In genomic region chr11:116305423-116305822, GRCm38 (mm10) we compare ENCODE assay signal across 9 mouse cellular contexts. TPM values are rescaled to one million over a fixed set of nuclear protein-coding genes. Genes with fewer than 3 reads are reported as not detected.
A peak's percentile ranks its signal among the peaks of the same experiment; 100 is the strongest.
DNase-seq lines count a peak whose midpoint lies in the region; ATAC-seq and TF ChIP-seq lines count a peak whose summit lies in the region.
"Had no signal": no experiment of that assay in that cellular context is flagged by ENCODE, and none has a peak within 500 bp of the region (broad histone marks: within the 10 kb centered on the region; RNA-seq: fewer than 3 reads in every experiment).

No protein-coding gene starts in this region.

- peak overlapping the region; percentile 87 for H3K4me2 ChIP-seq in heart, embryonic 15.5 days
- H3K4me2 ChIP-seq in hindbrain, embryonic 15.5 days, result peak overlapping the region; percentile 76
- peak overlapping the region; percentile 78 for H3K4me2 ChIP-seq in midbrain, embryonic 11.5 days

- intact Hi-C loops in heart, postnatal 10 days (cut with DNase I), result loop anchor here (2.0 kb wide), 1 partner anchor 31 kb away; the partner anchor contains the start of gene Srp68

- TF ChIP-seq CTCF in cortical plate, adult 2 months (IDR thresholded peaks at IDR 0.05; ENCODE audit: extremely low read depth, insufficient read depth, low read length), result no peak

- DNase-seq in heart, postnatal 10 days, result no peak
- DNase-seq in midbrain, embryonic 11.5 days (ENCODE audit: low spot score, missing footprints), result no peak
- DNase-seq in adrenal gland, adult (ENCODE audit: inconsistent age in 2 of 2, low spot score in 1 of 2), result no peak
- DNase-seq in yolk sac, embryonic 10.5 days (ENCODE audit: low spot score), result no peak
- no peak for DNase-seq in thymus, postnatal 14 days

- WGBS in heart, embryonic 15.5 days, result 95% methylated on average over 2 of the region's 2 CpGs
- WGBS in hindbrain, embryonic 15.5 days, result 95% methylated on average over 2 of the region's 2 CpGs
- 100% methylated on average over 2 of the region's 2 CpGs for WGBS in midbrain, embryonic 11.5 days

- 0 out of 2 replicates have a peak overlapping the region, but pooled peaks have one; percentile 77 for H3K9ac ChIP-seq in heart, embryonic 15.5 days
- H3K9ac ChIP-seq in hindbrain, embryonic 15.5 days, result no peak overlapping the region
- no peak overlapping the region for H3K9ac ChIP-seq in midbrain, embryonic 11.5 days (ENCODE audit: low read length)

- H3K36me3 ChIP-seq in heart, embryonic 15.5 days, result peaks cover 48% of the 10 kb centered on the region
- H3K36me3 ChIP-seq in hindbrain, embryonic 15.5 days, result peaks cover 43% of the 10 kb centered on the region
- H3K36me3 ChIP-seq in midbrain, embryonic 11.5 days (ENCODE audit: control insufficient read depth, insufficient read depth, low read length), result peaks cover 14% of the 10 kb centered on the region

- TF ChIP-seq POLR2A in cortical plate, adult 2 months (IDR thresholded peaks at IDR 0.05; ENCODE audit: extremely low read depth, insufficient read depth, low read length), result no peak

- H3K27me3 ChIP-seq in heart, embryonic 15.5 days, result no peaks in the 10 kb centered on the region
- no peaks in the 10 kb centered on the region for H3K27me3 ChIP-seq in hindbrain, embryonic 15.5 days
- H3K27me3 ChIP-seq in midbrain, embryonic 11.5 days (ENCODE audit: control insufficient read depth, insufficient read depth, low read length), result no peaks in the 10 kb centered on the region

- H3K9me3 ChIP-seq in heart, embryonic 15.5 days (replicated peaks), result no peaks in the 10 kb centered on the region
- no peaks in the 10 kb centered on the region for H3K9me3 ChIP-seq in hindbrain, embryonic 15.5 days
- H3K9me3 ChIP-seq in midbrain, embryonic 11.5 days (ENCODE audit: control insufficient read depth, low read length), result no peaks in the 10 kb centered on the region

- peak overlapping the region; percentile 75 for H3K4me3 ChIP-seq in heart, embryonic 15.5 days
- peak overlapping the region; percentile 95; the same call in 1 of the 2 replicates for H3K4me3 ChIP-seq in cortical plate, adult 2 months (ENCODE audit: insufficient read depth, low read length)
- peak overlapping the region; percentile 66 for H3K4me3 ChIP-seq in hindbrain, embryonic 15.5 days
- H3K4me3 ChIP-seq in midbrain, embryonic 11.5 days (ENCODE audit: low read depth, low read length), result no peak overlapping the region; the same call in 1 of the 2 replicates

- peaks cover 6% of the 10 kb centered on the region for H3K4me1 ChIP-seq in heart, embryonic 15.5 days (replicated peaks)
- H3K4me1 ChIP-seq in cortical plate, adult 2 months (ENCODE audit: control insufficient read depth, insufficient read depth, low read length), result no peaks in the 10 kb centered on the region
- H3K4me1 ChIP-seq in hindbrain, embryonic 15.5 days (replicated peaks), result peaks cover 9% of the 10 kb centered on the region
- peaks cover 6% of the 10 kb centered on the region; the same call in 1 of the 2 replicates for H3K4me1 ChIP-seq in midbrain, embryonic 11.5 days (ENCODE audit: control insufficient read depth, insufficient read depth, low read length)

- H3K27ac ChIP-seq in heart, embryonic 15.5 days, result no peak overlapping the region
- H3K27ac ChIP-seq in cortical plate, adult 2 months (ENCODE audit: insufficient read depth, low read length), result no peak overlapping the region
- H3K27ac ChIP-seq in hindbrain, embryonic 15.5 days (replicated peaks), result no peak overlapping the region
- H3K27ac ChIP-seq in midbrain, embryonic 11.5 days (ENCODE audit: low read depth, low read length), result no peak overlapping the region

- ATAC-seq in heart, embryonic 15.5 days (replicated peaks; ENCODE audit: insufficient number of reproducible peaks, insufficient read depth, low FRiP score, low read depth), result no peak
- no peak for ATAC-seq in hindbrain, embryonic 15.5 days (ENCODE audit: low FRiP score, low read depth)
- no peak for ATAC-seq in midbrain, embryonic 11.5 days (ENCODE audit: low FRiP score)

RNA-seq across cellular contexts. Expression of gene Exoc7, which starts 1.6 kb away (rescaled TPM):
- polyA plus RNA-seq in heart, embryonic 15.5 days (2015; fragmentation: Nextera tagmentation; extraction: Ambion mirVana), result 45.2 and 58.2 TPM in 2 replicates
- 10 to 100 TPM; 61.0 to 65.9 TPM for total RNA-seq in heart, postnatal 10 days (2021)
- 91.3 and 95.8 TPM in 2 replicates for polyA plus RNA-seq in cortical plate, adult 2 months (2012; rRNA removed)
- polyA plus RNA-seq in hindbrain, embryonic 15.5 days (2015; fragmentation: Nextera tagmentation; extraction: Ambion mirVana), result 106 and 108 TPM in 2 replicates
- 59.9 and 61.3 TPM in 2 replicates for polyA plus RNA-seq in midbrain, embryonic 11.5 days (2014; fragmentation: Nextera tagmentation; extraction: Ambion mirVana)

RNA-seq across cellular contexts. Expression of gene Galr2, which starts 24.7 kb away (rescaled TPM):
- polyA plus RNA-seq in heart, embryonic 15.5 days (2015; fragmentation: Nextera tagmentation; extraction: Ambion mirVana), result 0.19 and 0.20 TPM in 2 replicates
- not detected for total RNA-seq in heart, postnatal 10 days (2021)
- polyA plus RNA-seq in cortical plate, adult 2 months (2012; rRNA removed), result not detected in 2 replicates
- 0.51 and 0.68 TPM in 2 replicates for polyA plus RNA-seq in hindbrain, embryonic 15.5 days (2015; fragmentation: Nextera tagmentation; extraction: Ambion mirVana)
- polyA plus RNA-seq in midbrain, embryonic 11.5 days (2014; fragmentation: Nextera tagmentation; extraction: Ambion mirVana), result 0.07 and 0.34 TPM in 2 replicates
- total RNA-seq: liver, adult 2 months had no signal
- polyA plus RNA-seq: liver, adult 2 months had no signal

RNA-seq across cellular contexts. Expression of gene Foxj1, which starts 29.8 kb away (rescaled TPM):
- polyA plus RNA-seq in heart, embryonic 15.5 days (2015; fragmentation: Nextera tagmentation; extraction: Ambion mirVana), result 0.89 and 2.6 TPM in 2 replicates
- total RNA-seq in heart, postnatal 10 days (2021), result not detected
- 4.2 and 6.6 TPM in 2 replicates for polyA plus RNA-seq in cortical plate, adult 2 months (2012; rRNA removed)
- 13.7 and 23.2 TPM in 2 replicates for polyA plus RNA-seq in hindbrain, embryonic 15.5 days (2015; fragmentation: Nextera tagmentation; extraction: Ambion mirVana)
- 3.5 and 3.8 TPM in 2 replicates for polyA plus RNA-seq in midbrain, embryonic 11.5 days (2014; fragmentation: Nextera tagmentation; extraction: Ambion mirVana)

RNA-seq across cellular contexts. Expression of gene Srp68, which starts 31.4 kb away (rescaled TPM):
- polyA plus RNA-seq in heart, embryonic 15.5 days (2015; fragmentation: Nextera tagmentation; extraction: Ambion mirVana), result 57.2 and 74.0 TPM in 2 replicates
- total RNA-seq in heart, postnatal 10 days (2021), result 10 to 100 TPM; 58.7 to 59.8 TPM
- polyA plus RNA-seq in cortical plate, adult 2 months (2012; rRNA removed), result 63.4 TPM in 2 replicates
- 63.9 and 66.1 TPM in 2 replicates for polyA plus RNA-seq in hindbrain, embryonic 15.5 days (2015; fragmentation: Nextera tagmentation; extraction: Ambion mirVana)
- 72.8 and 78.6 TPM in 2 replicates for polyA plus RNA-seq in midbrain, embryonic 11.5 days (2014; fragmentation: Nextera tagmentation; extraction: Ambion mirVana)
